Mouse (Mus musculus) heart, embryonic 16.5 days (tissue): ENCODE measurements around the gene Snx27. TPM values are rescaled to one million over a fixed set of nuclear protein-coding genes. Genes with fewer than 3 reads are reported as not detected.

Experiments
- ATAC-seq: fragments of 200-750 bp; cut with Nextera tagmentation; replicated peaks from 2 replicates; pipeline ENCODE4 v1.8.0; 2017; ENCODE audit warnings: moderate number of reproducible peaks; ENCODE audit not compliant: insufficient read depth, low FRiP score; ENCODE audit errors: extremely low read depth
- H3K27ac ChIP-seq: fragments of 300-500 bp; sonication (generic); 2 replicates; pipeline ENCODE4 v1.5.1; 2014; ENCODE audit warnings: mild to moderate bottlenecking, low read length, control low read depth, moderate library complexity
- H3K27me3 ChIP-seq: fragments of 300-500 bp; sonication (generic); 2 replicates; pipeline ENCODE4 v1.6.1; 2014; ENCODE audit warnings: low read length, mixed read lengths; ENCODE audit not compliant: control insufficient read depth, insufficient read depth
- H3K36me3 ChIP-seq: fragments of 300-500 bp; sonication (generic); 2 replicates; pipeline ENCODE4 v1.6.1; 2014; ENCODE audit not compliant: control insufficient read depth, insufficient read depth
- H3K4me1 ChIP-seq: fragments of 300-500 bp; sonication (generic); 2 replicates; pipeline ENCODE4 v1.6.1; 2014; ENCODE audit warnings: low read length, mixed read lengths; ENCODE audit not compliant: control insufficient read depth, insufficient read depth
- H3K4me2 ChIP-seq: fragments of 300-500 bp; sonication (generic); 2 replicates; pipeline ENCODE4 v1.6.1; 2014; ENCODE audit warnings: low read depth, mild to moderate bottlenecking, control low read depth, low read length
- H3K4me3 ChIP-seq: fragments of 300-500 bp; sonication (generic); 2 replicates; pipeline ENCODE4 v1.5.1; 2014; ENCODE audit warnings: mild to moderate bottlenecking, control low read depth, low read length
- H3K9ac ChIP-seq: fragments of 300-500 bp; sonication (generic); 2 replicates; pipeline ENCODE4 v1.6.1; 2014; ENCODE audit warnings: low read length, control low read depth
- H3K9me3 ChIP-seq: fragments of 300-500 bp; sonication (generic); replicated peaks from 2 replicates; pipeline ENCODE4 v1.6.1; 2016; ENCODE audit warnings: low read length; ENCODE audit not compliant: control insufficient read depth
- WGBS: fragments of 180-500 bp; shearing (Covaris S2); extraction: QIAGEN DNeasy Blood & Tissue Kit; methylation state at CpG from one replicate; pipeline ENCODE4 v1.1.7; 2014; 5-methylcytosine and 5-hydroxymethylcytosine counted together
- polyA plus RNA-seq: library from polyadenylated mRNA; unstranded; fragments of >200 nt; fragmentation: Nextera tagmentation; extraction: Ambion mirVana; gene quantifications from 2 replicates; pipeline ENCODE4 v1.2.1, GENCODE M21; 2015

Gene Snx27
- polyA plus RNA-seq, 1 experiment from 2014 or later, result 30.5 TPM

DNA sequence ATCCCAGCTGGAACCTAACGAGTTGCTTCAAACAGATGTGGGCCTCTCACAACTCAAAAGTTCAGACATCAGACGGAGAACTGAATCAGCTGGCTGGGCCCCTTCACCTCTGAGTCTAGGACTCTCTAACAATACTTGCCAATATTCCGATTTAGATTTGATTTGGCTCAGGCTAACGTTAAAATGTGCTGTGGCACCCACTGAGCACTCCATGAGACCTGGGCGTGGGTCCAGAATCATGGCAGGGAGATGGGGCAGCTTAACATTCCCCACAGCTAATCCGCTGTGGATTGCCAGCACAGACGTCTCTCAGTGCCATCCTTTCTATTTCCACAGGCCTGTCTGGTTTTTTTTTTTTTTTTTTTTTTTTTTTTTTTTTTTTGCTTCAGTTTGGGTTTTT, 96.6 kb downstream of the Snx27 start:
- H3K27me3 ChIP-seq, result peaks cover 3% of the 10 kb centered on the region
- H3K9me3 ChIP-seq, result no peaks in the 10 kb centered on the region
- peaks cover 10% of the 10 kb centered on the region; the same call in 1 of the 2 replicates for H3K4me1 ChIP-seq
- H3K4me2 ChIP-seq, result no peak overlapping the region
- no peak overlapping the region for H3K4me3 ChIP-seq
- 68% methylated on average over 7 of the region's 7 CpGs for WGBS
- H3K36me3 ChIP-seq, result no peaks in the 10 kb centered on the region
- no peak for ATAC-seq
- no peak overlapping the region for H3K9ac ChIP-seq
- no peak overlapping the region for H3K27ac ChIP-seq

DNA sequence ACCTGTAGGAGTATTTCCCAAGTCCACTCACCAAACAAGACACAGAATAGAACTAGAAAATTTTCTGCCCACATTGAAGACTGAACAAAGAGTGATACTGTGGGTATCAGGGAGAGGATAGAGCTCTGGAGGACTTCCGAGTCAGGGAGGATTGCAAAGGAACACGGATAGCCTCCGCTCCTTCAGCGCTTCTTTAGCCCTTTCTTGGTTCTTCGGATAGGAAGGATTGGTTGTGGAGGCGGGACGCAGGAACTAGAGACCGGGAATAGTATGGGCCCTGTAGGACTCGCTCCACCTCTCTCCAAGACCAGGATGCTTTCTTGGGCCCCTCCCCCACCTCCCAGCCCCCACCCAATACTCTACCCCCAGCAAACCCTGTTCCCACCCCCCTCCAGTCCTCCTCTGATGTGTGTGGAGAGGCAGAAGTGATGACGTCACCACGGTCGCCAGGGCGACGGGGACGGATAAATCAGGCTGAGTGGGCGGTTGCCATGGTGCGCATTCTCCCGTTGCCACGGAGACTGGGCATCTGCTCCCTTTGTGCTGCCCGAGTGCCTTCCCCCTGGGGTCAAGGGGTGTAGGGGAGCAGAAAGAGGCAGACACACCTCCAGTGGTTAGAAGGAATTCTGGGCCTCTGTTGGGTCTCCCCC, 98.6 kb downstream of the Snx27 start:
- 28% methylated on average over 20 of the region's 20 CpGs for WGBS
- Histone ChIP-seq H3K4me1 (peaks cover 10% of the 10 kb centered on the region; the same call in 1 of the 2 replicates), H3K9ac (no peak overlapping the region), H3K9me3 (no peaks in the 10 kb centered on the region), H3K4me2 (no peak overlapping the region), H3K27me3 (peaks cover 22% of the 10 kb centered on the region), H3K4me3 (no peak overlapping the region), H3K27ac (no peak overlapping the region), H3K36me3 (no peaks in the 10 kb centered on the region)
- ATAC-seq, result no peak

DNA sequence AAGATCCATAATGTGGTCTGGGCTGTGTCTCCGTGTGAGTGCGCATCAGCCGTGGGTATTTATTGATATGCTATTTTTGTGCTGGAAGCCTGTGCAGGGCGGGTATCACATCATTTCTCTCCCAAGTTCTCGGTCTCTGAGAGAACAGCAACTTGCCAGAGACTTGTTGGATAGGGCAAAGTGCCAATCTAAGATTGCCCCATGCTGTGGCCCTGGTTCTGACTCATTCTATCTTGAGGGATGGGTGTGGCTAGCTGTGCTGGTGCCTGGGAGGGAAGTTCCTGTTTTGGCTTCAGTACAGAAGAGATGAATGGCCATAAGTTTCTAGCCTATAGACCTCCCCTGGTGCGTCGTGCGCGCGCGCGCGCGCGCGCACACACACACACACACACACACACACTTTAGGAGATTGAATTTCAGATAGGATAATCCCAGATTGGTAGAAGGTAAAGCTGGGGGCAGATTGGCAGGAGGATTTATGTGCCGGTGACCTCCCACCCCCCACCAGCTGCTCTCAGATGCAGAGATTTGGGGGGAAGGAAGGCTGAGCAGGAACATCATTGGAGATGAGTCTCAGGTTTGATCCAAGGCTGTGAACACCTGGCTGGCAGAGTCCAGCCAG, 99.6 kb downstream of the Snx27 start:
- Histone ChIP-seq H3K36me3 (no peaks in the 10 kb centered on the region), H3K4me1 (peaks cover 10% of the 10 kb centered on the region; the same call in 1 of the 2 replicates), H3K4me2 (no peak overlapping the region), H3K27me3 (peaks cover 31% of the 10 kb centered on the region), H3K9ac (no peak overlapping the region), H3K4me3 (no peak overlapping the region), H3K9me3 (no peaks in the 10 kb centered on the region), H3K27ac (no peak overlapping the region)
- no peak; the same call in 1 of the 2 replicates for ATAC-seq
- WGBS, result 71% methylated on average over 17 of the region's 17 CpGs

DNA sequence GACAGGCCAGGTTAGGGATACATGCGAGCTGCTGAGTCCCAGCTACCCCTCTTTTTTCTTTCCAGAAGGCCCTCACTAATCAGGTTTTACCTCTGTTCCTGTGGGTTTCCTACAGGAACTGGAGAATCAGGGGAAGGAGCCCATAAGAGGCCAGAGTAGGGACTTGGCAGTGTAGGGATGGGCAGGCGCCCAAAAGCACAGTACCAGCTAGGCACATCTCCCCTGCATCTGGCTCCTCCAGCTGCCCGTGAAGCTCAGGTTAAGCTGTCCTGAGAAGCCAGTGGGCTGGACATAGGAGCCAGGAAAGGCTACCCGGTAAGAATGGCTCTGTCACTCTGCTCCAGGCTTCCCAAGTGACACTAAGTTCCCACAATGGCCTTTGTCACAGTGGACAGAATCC, 101.1 kb downstream of the Snx27 start:
- 48% methylated on average over 4 of the region's 4 CpGs for WGBS
- Histone ChIP-seq H3K9me3 (no peaks in the 10 kb centered on the region), H3K4me1 (peaks cover 8% of the 10 kb centered on the region; the same call in 1 of the 2 replicates), H3K27ac (no peak overlapping the region), H3K4me2 (no peak overlapping the region), H3K4me3 (no peak overlapping the region), H3K36me3 (no peaks in the 10 kb centered on the region), H3K9ac (no peak overlapping the region), H3K27me3 (peaks cover 33% of the 10 kb centered on the region)
- no peak for ATAC-seq

DNA sequence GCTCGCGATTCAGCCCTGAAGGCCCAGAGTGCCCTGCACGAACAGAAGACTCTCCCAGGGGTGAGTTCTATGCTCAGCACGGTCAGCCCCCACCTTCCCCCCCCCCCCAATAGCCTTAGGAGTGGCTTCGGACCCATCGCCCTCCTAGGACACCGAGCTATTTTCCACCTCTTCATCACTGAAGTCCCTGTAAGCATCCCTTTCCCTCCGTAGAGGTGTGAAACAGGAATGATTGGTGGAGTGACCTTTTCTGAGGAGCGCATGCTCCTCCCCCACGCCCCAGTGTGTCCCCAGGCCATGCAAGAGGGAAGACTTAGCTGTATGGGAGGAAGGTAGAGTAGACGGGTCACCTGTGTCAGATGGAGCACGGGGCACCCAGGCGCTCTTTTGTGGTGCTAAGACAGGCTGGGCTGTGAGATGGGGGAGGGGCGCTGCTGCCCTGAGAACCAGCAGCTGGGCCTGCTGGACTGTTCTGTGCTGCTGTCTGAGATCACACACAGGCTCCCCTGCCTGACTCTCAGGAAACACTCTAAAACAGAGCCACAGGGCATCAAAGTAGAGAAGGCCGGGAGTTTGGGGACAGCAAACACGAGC, 102.1 kb downstream of the Snx27 start, which contains the start of gene Riiad1:
Riiad1 (minus strand) TSS at position 51 of the 594 bp plus-strand sequence.
- H3K4me1 ChIP-seq, result peaks cover 8% of the 10 kb centered on the region; the same call in 1 of the 2 replicates
- 10% methylated on average over 16 of the region's 16 CpGs for WGBS
- no peak for ATAC-seq
- H3K27me3 ChIP-seq, result peaks cover 33% of the 10 kb centered on the region
- no peak within 1 kb of the TSS for H3K9ac ChIP-seq
- no peaks in the 10 kb centered on the region for H3K36me3 ChIP-seq
- no peaks in the 10 kb centered on the region for H3K9me3 ChIP-seq
- H3K4me3 ChIP-seq, result peak within 1 kb of the TSS; percentile 26
- H3K4me2 ChIP-seq, result peak within 1 kb of the TSS; percentile 55
- no peak within 1 kb of the TSS for H3K27ac ChIP-seq

DNA sequence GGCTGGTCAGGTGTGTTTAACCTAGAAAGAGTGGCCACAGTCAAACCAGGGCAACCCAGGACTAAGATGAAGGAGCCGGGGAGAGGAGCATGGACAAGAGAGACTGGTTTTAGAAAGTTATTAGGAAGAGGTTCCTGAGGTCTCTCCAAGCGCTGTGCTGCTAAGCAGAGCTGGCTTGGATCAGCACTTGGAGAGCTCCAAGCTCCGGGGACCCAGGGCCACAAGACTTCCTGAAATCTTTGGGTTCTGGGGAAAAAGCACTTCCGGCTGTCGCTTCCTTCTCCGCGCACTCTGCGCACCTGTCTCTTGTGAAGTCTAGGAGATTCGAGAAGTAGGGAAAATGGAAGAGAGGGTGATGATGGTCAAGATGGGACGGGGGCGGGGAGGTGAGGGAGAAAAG, 103.0 kb downstream of the Snx27 start:
- ATAC-seq, result no peak
- H3K4me2 ChIP-seq, result peak overlapping the region; percentile 55
- H3K36me3 ChIP-seq, result no peaks in the 10 kb centered on the region
- H3K27me3 ChIP-seq, result peaks cover 33% of the 10 kb centered on the region
- H3K9me3 ChIP-seq, result no peaks in the 10 kb centered on the region
- 6% methylated on average over 10 of the region's 11 CpGs for WGBS
- peak overlapping the region; percentile 26 for H3K4me3 ChIP-seq
- no peak overlapping the region for H3K9ac ChIP-seq
- peaks cover 8% of the 10 kb centered on the region; the same call in 1 of the 2 replicates for H3K4me1 ChIP-seq
- no peak overlapping the region for H3K27ac ChIP-seq

DNA sequence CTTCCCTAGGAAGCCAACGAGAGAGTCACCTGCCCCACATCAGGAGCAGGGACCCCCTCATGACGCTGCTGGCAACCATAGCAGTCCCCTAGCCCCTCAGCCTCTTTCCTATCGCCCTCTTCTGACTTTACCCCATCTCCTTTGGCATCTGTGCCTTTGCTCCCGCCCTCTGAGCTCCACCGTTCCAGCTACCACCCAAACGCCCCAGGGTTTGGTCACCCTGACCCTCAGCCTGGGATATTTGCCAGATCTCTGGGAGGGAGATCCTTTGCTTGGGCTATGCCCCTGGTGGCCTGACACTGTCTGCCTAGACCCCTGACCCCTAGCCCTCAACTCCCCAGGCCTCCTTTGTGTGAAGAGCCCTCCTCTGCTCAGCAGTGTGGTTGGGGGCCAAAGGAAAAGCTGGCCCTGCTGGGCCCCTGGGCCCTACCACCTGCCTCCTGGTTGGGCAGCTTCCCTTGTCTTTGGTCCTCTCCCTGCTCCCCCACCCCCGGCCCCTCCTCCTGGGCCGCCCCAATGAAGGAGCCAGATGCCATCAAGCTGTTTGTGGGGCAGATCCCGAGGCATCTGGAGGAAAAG, 103.8 kb downstream of the Snx27 start:
- H3K27ac ChIP-seq, result no peak overlapping the region
- no peak overlapping the region for H3K4me2 ChIP-seq
- peaks cover 12% of the 10 kb centered on the region for H3K4me1 ChIP-seq
- H3K9ac ChIP-seq, result no peak overlapping the region
- no peaks in the 10 kb centered on the region for H3K9me3 ChIP-seq
- H3K27me3 ChIP-seq, result peaks cover 33% of the 10 kb centered on the region
- no peak for ATAC-seq
- no peaks in the 10 kb centered on the region for H3K36me3 ChIP-seq
- no peak overlapping the region for H3K4me3 ChIP-seq
- WGBS, result 24% methylated on average over 9 of the region's 9 CpGs

DNA sequence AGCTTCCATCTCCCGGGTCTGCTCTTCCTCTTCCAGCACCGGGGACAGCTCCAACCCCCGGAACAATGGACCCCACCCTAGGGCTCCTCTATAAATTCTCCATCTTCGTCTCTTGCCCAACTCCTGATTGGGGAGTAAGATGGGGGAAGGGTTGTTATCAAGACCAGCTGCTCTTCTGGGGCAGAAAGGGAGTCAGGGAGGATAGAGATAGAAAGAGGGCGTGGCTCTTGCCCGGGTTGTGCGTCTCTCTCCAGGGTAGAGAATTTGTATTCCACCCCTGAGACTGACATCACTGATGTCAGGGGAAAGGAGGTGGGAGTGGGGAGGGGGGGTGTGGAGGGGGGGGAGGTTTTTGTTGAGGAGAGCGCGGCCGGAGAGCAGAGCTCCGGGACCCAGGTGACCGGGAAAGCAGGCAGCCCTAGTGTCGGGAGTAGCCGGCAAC, 104.5 kb downstream of the Snx27 start, which contains the start of gene Celf3:
Celf3 (plus strand) TSS at position 315 of the 442 bp plus-strand sequence.
- H3K4me3 ChIP-seq, result no peak within 1 kb of the TSS
- peaks cover 17% of the 10 kb centered on the region for H3K4me1 ChIP-seq
- under 1% methylated on average over 12 of the region's 14 CpGs for WGBS
- no peak within 1 kb of the TSS for H3K27ac ChIP-seq
- H3K27me3 ChIP-seq, result peaks cover 33% of the 10 kb centered on the region
- H3K9me3 ChIP-seq, result no peaks in the 10 kb centered on the region
- no peak within 1 kb of the TSS for H3K9ac ChIP-seq
- no peak within 1 kb of the TSS for H3K4me2 ChIP-seq
- no peaks in the 10 kb centered on the region for H3K36me3 ChIP-seq
- ATAC-seq, result no peak
